Mouse (Mus musculus): Measurements from ENCODE around the gene Osbpl11. TPM values are rescaled to one million over a fixed set of nuclear protein-coding genes. Genes with fewer than 3 reads are reported as not detected.

Osbpl11 gene
- polyA plus RNA-seq, 1 experiment from 2014 or later, result 19.7 TPM

DNA sequence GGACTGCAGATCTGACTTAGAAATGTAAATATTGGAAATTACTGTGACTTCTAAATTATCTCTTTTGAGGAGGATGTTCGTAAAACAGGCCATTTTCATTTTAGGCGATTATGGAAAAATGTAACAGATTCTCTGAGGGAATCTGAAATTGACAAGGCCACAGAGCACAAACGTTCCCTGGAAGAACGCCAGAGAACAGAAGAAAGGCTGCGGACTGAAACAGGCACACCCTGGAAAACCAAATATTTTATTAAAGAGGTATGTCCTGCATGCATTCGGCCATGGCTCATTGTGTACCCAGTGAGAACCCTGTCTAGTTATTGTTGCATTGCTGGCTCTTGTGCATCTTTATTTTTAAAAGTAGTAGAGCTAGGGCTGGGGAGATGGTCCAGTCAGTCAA lies 51.3 kb downstream of the Osbpl11 start:
- Histone ChIP-seq H3K4me1 (replicated peaks; ENCODE audit: control insufficient read depth, insufficient read depth, low read length) (no peaks in the 10 kb centered on the region), H3K4me2 (replicated peaks; ENCODE audit: low read depth, low read length) (no peak overlapping the region), H3K9ac (ENCODE audit: low read depth, low read length) (no peak overlapping the region), H3K9me3 (ENCODE audit: control insufficient read depth, low read length) (no peaks in the 10 kb centered on the region), H3K27ac (ENCODE audit: low read depth, low read length) (no peak overlapping the region), H3K36me3 (ENCODE audit: control insufficient read depth, insufficient read depth, low read length) (peaks cover 3% of the 10 kb centered on the region; the same call in 1 of the 2 replicates), H3K4me3 (ENCODE audit: low read depth, low read length) (no peak overlapping the region), H3K27me3 (ENCODE audit: control insufficient read depth, insufficient read depth, low read length) (no peaks in the 10 kb centered on the region)
- DNase-seq (ENCODE audit: low spot score) (no peak), ATAC-seq (ENCODE audit: low FRiP score) (no peak)
- WGBS, result 93% methylated on average over 6 of the region's 6 CpGs

- DNase-seq (ENCODE audit: low spot score) (no peak), ATAC-seq (ENCODE audit: low FRiP score) (no peak)
- no peaks in the 10 kb centered on the region for H3K4me1 ChIP-seq (replicated peaks; ENCODE audit: control insufficient read depth, insufficient read depth, low read length)
- 88% methylated on average over 2 of the region's 2 CpGs for WGBS
- no peak overlapping the region for H3K9ac ChIP-seq (ENCODE audit: low read depth, low read length)
- no peak overlapping the region for H3K27ac ChIP-seq (ENCODE audit: low read depth, low read length)
- no peak overlapping the region for H3K4me3 ChIP-seq (ENCODE audit: low read depth, low read length)
- H3K36me3 ChIP-seq (ENCODE audit: control insufficient read depth, insufficient read depth, low read length), result peaks cover 11% of the 10 kb centered on the region
- no peak overlapping the region for H3K4me2 ChIP-seq (replicated peaks; ENCODE audit: low read depth, low read length)
- H3K9me3 ChIP-seq (ENCODE audit: control insufficient read depth, low read length), result no peaks in the 10 kb centered on the region
- H3K27me3 ChIP-seq (ENCODE audit: control insufficient read depth, insufficient read depth, low read length), result no peaks in the 10 kb centered on the region
These were observed 54.4 kb downstream of the Osbpl11 start for GRCm38 (mm10) chr16:33239305-33239704.

GRCm38 (mm10) chr16:33242046-33242445 lies 57.2 kb downstream of the Osbpl11 start:
- H3K9me3 ChIP-seq (ENCODE audit: control insufficient read depth, low read length), result no peaks in the 10 kb centered on the region
- DNase-seq (ENCODE audit: low spot score), result no peak
- 91% methylated on average over 6 of the region's 6 CpGs for WGBS
- H3K27ac ChIP-seq (ENCODE audit: low read depth, low read length), result no peak overlapping the region
- H3K27me3 ChIP-seq (ENCODE audit: control insufficient read depth, insufficient read depth, low read length), result no peaks in the 10 kb centered on the region
- H3K9ac ChIP-seq (ENCODE audit: low read depth, low read length), result no peak overlapping the region
- ATAC-seq (ENCODE audit: low FRiP score), result no peak
- no peaks in the 10 kb centered on the region for H3K4me1 ChIP-seq (replicated peaks; ENCODE audit: control insufficient read depth, insufficient read depth, low read length)
- H3K4me2 ChIP-seq (replicated peaks; ENCODE audit: low read depth, low read length), result no peak overlapping the region
- no peak overlapping the region for H3K4me3 ChIP-seq (ENCODE audit: low read depth, low read length)
- peaks cover 11% of the 10 kb centered on the region for H3K36me3 ChIP-seq (ENCODE audit: control insufficient read depth, insufficient read depth, low read length)

DNA sequence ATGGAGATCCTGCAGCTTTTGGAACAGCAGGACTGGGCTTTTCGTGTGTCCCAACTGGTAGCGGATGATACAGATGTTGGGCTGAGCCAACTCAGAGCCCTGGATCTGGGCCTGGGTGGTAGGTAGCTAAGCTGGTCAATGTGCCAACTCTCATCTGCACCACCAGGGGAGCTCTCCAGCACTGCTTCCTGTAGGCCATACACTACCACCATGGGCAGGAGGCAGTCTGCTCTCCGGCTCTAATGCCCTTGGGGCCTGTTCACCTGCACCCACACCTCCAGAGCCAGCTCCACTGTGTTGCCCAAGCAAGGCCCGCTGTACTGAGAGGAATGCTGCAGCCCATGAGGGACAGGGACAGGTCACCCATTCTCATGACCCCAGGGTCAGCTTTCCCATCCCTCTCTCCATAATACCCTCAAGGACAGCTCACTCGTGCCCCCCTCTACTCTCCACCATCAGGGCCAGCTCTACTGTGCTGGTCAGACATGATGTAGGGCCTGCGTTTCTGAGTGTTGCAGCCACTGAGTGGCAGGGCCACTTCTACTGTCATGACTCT lies 59.3 kb downstream of the Osbpl11 start:
- no peaks in the 10 kb centered on the region for H3K4me1 ChIP-seq (replicated peaks; ENCODE audit: control insufficient read depth, insufficient read depth, low read length)
- ATAC-seq (ENCODE audit: low FRiP score) (no peak), DNase-seq (ENCODE audit: low spot score) (no peak)
- 92% methylated on average over 6 of the region's 6 CpGs for WGBS
- no peaks in the 10 kb centered on the region for H3K9me3 ChIP-seq (ENCODE audit: control insufficient read depth, low read length)
- no peaks in the 10 kb centered on the region for H3K27me3 ChIP-seq (ENCODE audit: control insufficient read depth, insufficient read depth, low read length)
- no peak overlapping the region for H3K9ac ChIP-seq (ENCODE audit: low read depth, low read length)
- peaks cover 11% of the 10 kb centered on the region for H3K36me3 ChIP-seq (ENCODE audit: control insufficient read depth, insufficient read depth, low read length)
- H3K4me3 ChIP-seq (ENCODE audit: low read depth, low read length), result no peak overlapping the region
- H3K27ac ChIP-seq (ENCODE audit: low read depth, low read length), result no peak overlapping the region
- H3K4me2 ChIP-seq (replicated peaks; ENCODE audit: low read depth, low read length), result no peak overlapping the region

DNA sequence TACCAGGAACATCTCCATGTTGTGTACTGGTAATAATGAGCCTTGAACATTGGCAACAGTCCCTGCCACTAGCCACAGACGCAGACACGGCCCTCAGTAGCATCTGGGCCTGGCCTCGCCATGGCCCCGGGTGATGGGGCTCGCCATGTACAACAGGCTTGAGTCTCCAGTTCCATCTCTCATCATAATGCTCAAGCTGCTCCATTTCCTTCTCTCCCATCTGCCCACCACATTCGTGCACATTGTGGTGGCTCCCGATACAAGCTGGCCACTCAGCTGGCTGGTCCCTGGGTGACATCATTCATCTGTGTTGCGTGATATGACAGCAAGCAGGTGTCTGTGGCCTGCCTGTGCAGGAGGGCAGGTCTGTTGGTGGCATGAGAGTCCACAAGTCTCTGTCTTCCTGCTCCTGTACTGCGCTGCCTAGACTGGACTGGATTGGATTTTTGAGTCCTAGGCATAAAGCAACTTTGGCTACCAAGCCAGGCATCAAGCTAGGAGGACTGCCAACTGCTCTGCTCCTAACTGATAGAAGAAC lies 60.1 kb downstream of the Osbpl11 start:
- DNase-seq (ENCODE audit: low spot score) (no peak), ATAC-seq (ENCODE audit: low FRiP score) (no peak)
- Histone ChIP-seq H3K27ac (ENCODE audit: low read depth, low read length) (no peak overlapping the region), H3K4me2 (replicated peaks; ENCODE audit: low read depth, low read length) (no peak overlapping the region), H3K4me1 (replicated peaks; ENCODE audit: control insufficient read depth, insufficient read depth, low read length) (no peaks in the 10 kb centered on the region), H3K27me3 (ENCODE audit: control insufficient read depth, insufficient read depth, low read length) (no peaks in the 10 kb centered on the region), H3K9ac (ENCODE audit: low read depth, low read length) (no peak overlapping the region), H3K36me3 (ENCODE audit: control insufficient read depth, insufficient read depth, low read length) (peaks cover 11% of the 10 kb centered on the region), H3K9me3 (ENCODE audit: control insufficient read depth, low read length) (no peaks in the 10 kb centered on the region), H3K4me3 (ENCODE audit: low read depth, low read length) (no peak overlapping the region)
- 92% methylated on average over 9 of the region's 9 CpGs for WGBS

DNA sequence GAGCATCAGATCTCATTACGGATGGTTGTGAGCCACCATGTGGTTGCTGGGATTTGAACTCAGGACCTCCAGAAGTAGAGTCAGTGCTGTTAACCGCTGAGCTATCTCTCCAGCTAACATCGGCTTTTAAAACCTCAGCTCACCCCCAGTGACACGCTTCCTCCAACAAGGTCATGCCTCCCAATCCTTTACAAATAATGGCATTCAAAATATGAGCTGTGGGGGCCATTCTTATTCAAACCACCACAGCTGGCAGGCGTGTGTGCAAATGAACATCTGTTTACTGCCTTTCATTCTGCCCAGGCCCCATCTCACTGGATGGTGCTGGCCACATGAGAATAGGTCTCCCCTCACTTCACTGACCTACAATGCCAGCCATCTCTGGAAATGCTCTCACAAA lies 61.7 kb downstream of the Osbpl11 start:
- H3K4me2 ChIP-seq (replicated peaks; ENCODE audit: low read depth, low read length), result no peak overlapping the region
- DNase-seq (ENCODE audit: low spot score), result no peak
- 85% methylated on average over 5 of the region's 5 CpGs for WGBS
- no peaks in the 10 kb centered on the region for H3K9me3 ChIP-seq (ENCODE audit: control insufficient read depth, low read length)
- H3K9ac ChIP-seq (ENCODE audit: low read depth, low read length), result no peak overlapping the region
- H3K36me3 ChIP-seq (ENCODE audit: control insufficient read depth, insufficient read depth, low read length), result peaks cover 7% of the 10 kb centered on the region; the same call in 1 of the 2 replicates
- H3K4me1 ChIP-seq (replicated peaks; ENCODE audit: control insufficient read depth, insufficient read depth, low read length), result no peaks in the 10 kb centered on the region
- H3K27ac ChIP-seq (ENCODE audit: low read depth, low read length), result no peak overlapping the region
- no peak for ATAC-seq (ENCODE audit: low FRiP score)
- H3K4me3 ChIP-seq (ENCODE audit: low read depth, low read length), result no peak overlapping the region
- no peaks in the 10 kb centered on the region for H3K27me3 ChIP-seq (ENCODE audit: control insufficient read depth, insufficient read depth, low read length)

DNA sequence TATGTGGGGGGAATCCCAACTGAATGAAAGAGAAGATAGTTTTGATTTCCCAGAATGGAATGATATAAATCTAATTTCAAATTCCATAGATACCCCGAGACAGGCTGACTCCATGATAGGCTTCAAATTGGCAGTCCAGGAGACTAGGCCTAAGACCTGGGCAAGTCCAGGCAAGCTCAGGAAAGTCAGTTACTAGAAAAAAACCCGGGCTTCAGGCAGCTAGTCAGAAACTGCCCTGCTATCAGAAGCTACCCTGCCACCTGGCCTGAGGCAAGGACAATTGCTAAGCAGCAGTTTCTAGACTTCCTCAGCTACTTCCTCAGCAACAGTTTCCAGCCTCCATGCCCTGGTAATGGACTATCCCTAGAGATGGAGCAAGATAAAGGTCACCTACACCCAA lies 62.1 kb downstream of the Osbpl11 start:
- ATAC-seq (ENCODE audit: low FRiP score) (no peak), DNase-seq (ENCODE audit: low spot score) (no peak)
- Histone ChIP-seq H3K36me3 (ENCODE audit: control insufficient read depth, insufficient read depth, low read length) (peaks cover 4% of the 10 kb centered on the region; the same call in 1 of the 2 replicates), H3K9ac (ENCODE audit: low read depth, low read length) (no peak overlapping the region), H3K27ac (ENCODE audit: low read depth, low read length) (no peak overlapping the region), H3K4me1 (replicated peaks; ENCODE audit: control insufficient read depth, insufficient read depth, low read length) (no peaks in the 10 kb centered on the region), H3K4me3 (ENCODE audit: low read depth, low read length) (no peak overlapping the region), H3K4me2 (replicated peaks; ENCODE audit: low read depth, low read length) (no peak overlapping the region), H3K27me3 (ENCODE audit: control insufficient read depth, insufficient read depth, low read length) (no peaks in the 10 kb centered on the region), H3K9me3 (ENCODE audit: control insufficient read depth, low read length) (no peaks in the 10 kb centered on the region)
- WGBS, result 88% methylated on average over 2 of the region's 2 CpGs

- no peak for DNase-seq (ENCODE audit: low spot score)
- Histone ChIP-seq H3K27ac (ENCODE audit: low read depth, low read length) (no peak overlapping the region), H3K4me1 (replicated peaks; ENCODE audit: control insufficient read depth, insufficient read depth, low read length) (no peaks in the 10 kb centered on the region), H3K4me2 (replicated peaks; ENCODE audit: low read depth, low read length) (peak overlapping the region; percentile 51), H3K27me3 (ENCODE audit: control insufficient read depth, insufficient read depth, low read length) (no peaks in the 10 kb centered on the region), H3K9ac (ENCODE audit: low read depth, low read length) (0 out of 2 replicates have a peak overlapping the region, but pooled peaks have one; percentile 16), H3K36me3 (ENCODE audit: control insufficient read depth, insufficient read depth, low read length) (no peaks in the 10 kb centered on the region), H3K4me3 (ENCODE audit: low read depth, low read length) (peak overlapping the region; percentile 84), H3K9me3 (ENCODE audit: control insufficient read depth, low read length) (no peaks in the 10 kb centered on the region)
- WGBS, result 24% methylated on average over 9 of the region's 9 CpGs
- peak; percentile 2; the same call in 1 of the 2 replicates for ATAC-seq (ENCODE audit: low FRiP score)
These were observed 65.8 kb downstream of the Osbpl11 start for GRCm38 (mm10) chr16:33250651-33251120.

All from hindbrain, embryonic 11.5 days (tissue).